10 mouse cellular contexts compared by ENCODE assay signal in the genomic region with DNA sequence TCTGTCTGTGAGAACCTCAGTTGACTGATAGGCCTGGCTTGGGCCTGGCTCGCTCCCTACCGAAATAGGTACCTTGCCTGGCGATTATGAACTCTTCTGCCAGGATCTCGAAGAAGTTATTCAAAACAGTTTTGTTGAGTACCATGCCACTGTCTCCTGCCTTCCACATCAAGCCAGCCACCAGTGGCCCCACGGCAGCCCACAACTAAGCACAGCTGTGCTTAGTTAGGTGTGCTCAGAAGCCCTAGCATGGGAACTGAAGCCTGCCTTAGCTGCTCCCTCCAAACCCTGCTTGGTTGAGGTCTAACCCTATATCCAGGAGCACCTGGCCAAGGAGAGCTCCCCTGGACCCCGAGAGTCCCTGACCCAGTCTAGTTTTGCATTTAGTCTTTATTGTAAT.
"Had no signal": no experiment of that assay in that cellular context is flagged by ENCODE, and none has a peak within 500 bp of the region (broad histone marks: within the 10 kb centered on the region; RNA-seq: fewer than 3 reads in every experiment).

No protein-coding gene starts in this region.

- H3K9me3 ChIP-seq: limb, embryonic 13.5 days; midbrain, embryonic 12.5 days had no signal

- DNase-seq: kidney, adult 11 months; kidney, adult 9 months; kidney, postnatal 10 days; layer of hippocampus, postnatal 36 days; lung, adult 18-20 months had no signal

- H3K27ac ChIP-seq: limb, embryonic 13.5 days; liver, embryonic 14.5 days; midbrain, embryonic 12.5 days; stomach, postnatal 0 days had no signal

- H3K27me3 ChIP-seq: limb, embryonic 13.5 days; midbrain, embryonic 12.5 days had no signal

- H3K4me3 ChIP-seq: limb, embryonic 13.5 days; midbrain, embryonic 12.5 days had no signal

- ATAC-seq: midbrain, embryonic 16.5 days had no signal

- H3K9ac ChIP-seq: liver, embryonic 14.5 days; midbrain, embryonic 12.5 days had no signal

- H3K4me2 ChIP-seq: limb, embryonic 13.5 days; midbrain, embryonic 12.5 days had no signal
